ENCODE assay signal across 10 mouse cellular contexts in the genomic region with DNA sequence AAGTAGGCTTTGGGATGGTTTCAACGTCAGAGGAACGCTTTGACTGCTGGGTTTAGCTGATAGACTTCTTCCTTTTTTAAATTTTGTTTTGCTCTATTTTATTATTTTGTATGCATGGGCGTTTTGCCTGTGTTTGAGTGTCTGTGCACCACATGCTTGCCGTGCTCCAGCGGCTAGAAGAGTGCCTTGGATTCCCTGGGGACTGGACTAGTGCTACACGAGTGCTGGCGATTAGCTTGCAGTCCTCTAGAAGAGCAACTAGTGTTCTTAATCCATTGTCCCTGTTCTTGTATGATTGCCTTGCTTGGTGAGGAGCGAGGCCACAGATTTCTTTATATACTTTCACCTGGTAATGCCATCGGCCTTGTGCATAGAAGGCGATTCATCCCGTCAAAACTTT.
A peak's percentile ranks its signal among the peaks of the same experiment; 100 is the strongest.
DNase-seq lines count a peak whose midpoint lies in the region; ATAC-seq and TF ChIP-seq lines count a peak whose summit lies in the region.
"Had no signal": no experiment of that assay in that cellular context is flagged by ENCODE, and none has a peak within 500 bp of the region (broad histone marks: within the 10 kb centered on the region; RNA-seq: fewer than 3 reads in every experiment).

No protein-coding gene starts in this region.

- H3K4me3 ChIP-seq in embryonic facial prominence, embryonic 13.5 days: no peak overlapping the region
- H3K4me3 ChIP-seq in embryonic facial prominence, embryonic 10.5 days: no peak overlapping the region
- no peak overlapping the region for H3K4me3 ChIP-seq in lung, embryonic 15.5 days
- no peak overlapping the region for H3K4me3 ChIP-seq in hindbrain, embryonic 10.5 days
- H3K4me3 ChIP-seq in olfactory bulb, adult 2 months (ENCODE audit: insufficient read depth, low read depth, low read length): no peak overlapping the region
- H3K4me3 ChIP-seq: embryonic facial prominence, embryonic 15.5 days had no signal

- H3K27ac ChIP-seq in embryonic facial prominence, embryonic 13.5 days: peak overlapping the region; percentile 12; the same call in 1 of the 2 replicates
- H3K27ac ChIP-seq in embryonic facial prominence, embryonic 10.5 days (replicated peaks): no peak overlapping the region
- H3K27ac ChIP-seq in lung, embryonic 15.5 days: peak overlapping the region; percentile 3; the same call in 1 of the 2 replicates
- H3K27ac ChIP-seq in hindbrain, embryonic 10.5 days: peak overlapping the region; percentile 50
- peak overlapping the region; percentile 29; the same call in 1 of the 2 replicates for H3K27ac ChIP-seq in olfactory bulb, adult 2 months (ENCODE audit: insufficient read depth, low read depth, low read length)
- H3K27ac ChIP-seq: embryonic facial prominence, embryonic 15.5 days; liver, embryonic 14.5 days had no signal

- H3K27me3 ChIP-seq in embryonic facial prominence, embryonic 13.5 days: no peaks in the 10 kb centered on the region
- no peaks in the 10 kb centered on the region for H3K27me3 ChIP-seq in embryonic facial prominence, embryonic 10.5 days (replicated peaks; ENCODE audit: low read depth, poor library complexity, severe bottlenecking)
- no peaks in the 10 kb centered on the region for H3K27me3 ChIP-seq in lung, embryonic 15.5 days
- H3K27me3 ChIP-seq in hindbrain, embryonic 10.5 days (ENCODE audit: insufficient read depth, poor library complexity, severe bottlenecking): no peaks in the 10 kb centered on the region
- H3K27me3 ChIP-seq: embryonic facial prominence, embryonic 15.5 days had no signal

- no peak for TF ChIP-seq POLR2A in olfactory bulb, adult 2 months (IDR thresholded peaks at IDR 0.05; ENCODE audit: insufficient read depth, low read depth, low read length)

- peaks cover 25% of the 10 kb centered on the region for H3K36me3 ChIP-seq in embryonic facial prominence, embryonic 13.5 days
- H3K36me3 ChIP-seq in embryonic facial prominence, embryonic 10.5 days (replicated peaks): peaks cover 30% of the 10 kb centered on the region
- no peaks in the 10 kb centered on the region for H3K36me3 ChIP-seq in lung, embryonic 15.5 days
- H3K36me3 ChIP-seq in hindbrain, embryonic 10.5 days: peaks cover 29% of the 10 kb centered on the region

- DNase-seq in embryonic facial prominence, embryonic 10.5 days (ENCODE audit: low spot score): no peak
- DNase-seq in lung, postnatal 25 days (ENCODE audit: low spot score): no peak
- DNase-seq in hindbrain, embryonic 10.5 days (ENCODE audit: low spot score): no peak
- no peak for DNase-seq in kidney, postnatal 36 days

- H3K9ac ChIP-seq in embryonic facial prominence, embryonic 13.5 days: no peak overlapping the region
- no peak overlapping the region for H3K9ac ChIP-seq in lung, embryonic 15.5 days
- H3K9ac ChIP-seq: embryonic facial prominence, embryonic 15.5 days; liver, embryonic 14.5 days had no signal

- peaks cover 58% of the 10 kb centered on the region for H3K4me1 ChIP-seq in embryonic facial prominence, embryonic 13.5 days
- H3K4me1 ChIP-seq in embryonic facial prominence, embryonic 10.5 days: peaks cover 63% of the 10 kb centered on the region
- peaks cover 66% of the 10 kb centered on the region for H3K4me1 ChIP-seq in lung, embryonic 15.5 days
- peaks cover 75% of the 10 kb centered on the region for H3K4me1 ChIP-seq in hindbrain, embryonic 10.5 days (replicated peaks)
- peaks cover 27% of the 10 kb centered on the region for H3K4me1 ChIP-seq in olfactory bulb, adult 2 months (ENCODE audit: control insufficient read depth, insufficient read depth, low read length)

- no peak for ATAC-seq in embryonic facial prominence, embryonic 13.5 days (ENCODE audit: insufficient number of reproducible peaks, insufficient read depth, low FRiP score, low TSS enrichment, low read depth)
- ATAC-seq in lung, embryonic 15.5 days (ENCODE audit: borderline replicate concordance, extremely low read depth, low FRiP score, low TSS enrichment): no peak
- no peak for ATAC-seq in activated CD4-positive, CD25-positive, alpha-beta regulatory T cell, adult 4 months

- no peak overlapping the region for H3K4me2 ChIP-seq in embryonic facial prominence, embryonic 13.5 days
- H3K4me2 ChIP-seq in lung, embryonic 15.5 days: no peak overlapping the region
- H3K4me2 ChIP-seq: embryonic facial prominence, embryonic 15.5 days had no signal

- H3K9me3 ChIP-seq in embryonic facial prominence, embryonic 13.5 days: no peaks in the 10 kb centered on the region
- H3K9me3 ChIP-seq in embryonic facial prominence, embryonic 10.5 days: no peaks in the 10 kb centered on the region
- no peaks in the 10 kb centered on the region for H3K9me3 ChIP-seq in lung, embryonic 15.5 days
- no peaks in the 10 kb centered on the region for H3K9me3 ChIP-seq in hindbrain, embryonic 10.5 days
- H3K9me3 ChIP-seq: embryonic facial prominence, embryonic 15.5 days had no signal

- no peak for TF ChIP-seq CTCF in olfactory bulb, adult 2 months (IDR thresholded peaks at IDR 0.05; ENCODE audit: insufficient read depth, low read depth, low read length)

- 47% methylated on average over 11 of the region's 11 CpGs for WGBS in embryonic facial prominence, embryonic 13.5 days
- 60% methylated on average over 11 of the region's 11 CpGs for WGBS in embryonic facial prominence, embryonic 10.5 days
- 54% methylated on average over 11 of the region's 11 CpGs for WGBS in lung, embryonic 15.5 days
- WGBS in hindbrain, embryonic 10.5 days: 59% methylated on average over 11 of the region's 11 CpGs
- 65% methylated on average over 11 of the region's 11 CpGs for WGBS in olfactory bulb, adult 2 months
